Mouse (Mus musculus) hindbrain, embryonic 16.5 days (tissue): ENCODE measurements around the gene Hoxc13. TPM values are rescaled to one million over a fixed set of nuclear protein-coding genes. Genes with fewer than 3 reads are reported as not detected.

Experiments used
- ATAC-seq: fragments of 200-750 bp; cut with Nextera tagmentation; 2 replicates; pipeline ENCODE4 v1.8.0; 2017; ENCODE audit warnings: moderate TSS enrichment, moderate library complexity
- H3K27ac ChIP-seq: fragments of 300-500 bp; sonication (generic); 2 replicates; pipeline ENCODE4 v1.5.1; 2014; ENCODE audit warnings: low read depth, mild to moderate bottlenecking, control low read depth, low read length, moderate library complexity
- H3K27me3 ChIP-seq: fragments of 300-500 bp; sonication (generic); replicated peaks from 2 replicates; pipeline ENCODE4 v1.6.1; 2014; ENCODE audit warnings: low read length; ENCODE audit not compliant: control insufficient read depth, insufficient read depth
- H3K36me3 ChIP-seq: fragments of 300-500 bp; sonication (generic); 2 replicates; pipeline ENCODE4 v1.6.1; 2014; ENCODE audit warnings: mild to moderate bottlenecking, low read length, moderate library complexity, mixed read lengths; ENCODE audit not compliant: control insufficient read depth, insufficient read depth
- H3K4me1 ChIP-seq: fragments of 300-500 bp; sonication (generic); 2 replicates; pipeline ENCODE4 v1.6.1; 2014; ENCODE audit warnings: low read depth, low read length; ENCODE audit not compliant: control insufficient read depth, insufficient read depth
- H3K4me2 ChIP-seq: fragments of 300-500 bp; sonication (generic); 2 replicates; pipeline ENCODE4 v1.6.1; 2014; ENCODE audit warnings: mild to moderate bottlenecking, low read length, control low read depth, moderate library complexity
- H3K4me3 ChIP-seq: fragments of 300-500 bp; sonication (generic); 2 replicates; pipeline ENCODE4 v1.5.1; 2014; ENCODE audit warnings: mild to moderate bottlenecking, low read length, control low read depth, moderate library complexity
- H3K9ac ChIP-seq: fragments of 300-500 bp; sonication (generic); 2 replicates; pipeline ENCODE4 v1.6.1; 2014; ENCODE audit warnings: low read depth, mild to moderate bottlenecking, control low read depth, low read length, moderate library complexity
- H3K9me3 ChIP-seq: fragments of 300-500 bp; sonication (generic); 2 replicates; pipeline ENCODE4 v1.6.1; 2014; ENCODE audit warnings: mild to moderate bottlenecking, low read length, moderate library complexity; ENCODE audit not compliant: control insufficient read depth
- WGBS: fragments of 180-500 bp; shearing (Covaris S2); extraction: QIAGEN DNeasy Blood & Tissue Kit; methylation state at CpG from one replicate; pipeline ENCODE4 v1.1.7; 2014; 5-methylcytosine and 5-hydroxymethylcytosine counted together
- polyA plus RNA-seq: library from polyadenylated mRNA; unstranded; fragments of >200 nt; fragmentation: Nextera tagmentation; extraction: Ambion mirVana; gene quantifications from 2 replicates; pipeline ENCODE4 v1.2.1, GENCODE M21; 2015

Gene Hoxc13
- polyA plus RNA-seq, 1 experiment from 2014 or later: not detected

GRCm38 (mm10) chr15:102934897-102935296 is 14.0 kb downstream of the Hoxc13 start:
- Histone ChIP-seq H3K9me3 (no peaks in the 10 kb centered on the region), H3K36me3 (no peaks in the 10 kb centered on the region), H3K4me1 (no peaks in the 10 kb centered on the region), H3K9ac (no peak overlapping the region), H3K4me3 (no peak overlapping the region), H3K27ac (no peak overlapping the region), H3K27me3 (peaks cover 84% of the 10 kb centered on the region), H3K4me2 (no peak overlapping the region)
- no peak for ATAC-seq
- 0% methylated on average over 27 of the region's 27 CpGs for WGBS

GRCm38 (mm10) chr15:102936279-102936972 is 15.5 kb downstream of the Hoxc13 start, which contains the start of gene Hoxc12:
TSS of gene Hoxc12 (plus strand) at chr15:102936757.
- H3K4me2 ChIP-seq: no peak within 1 kb of the TSS
- no peak within 1 kb of the TSS for H3K9ac ChIP-seq
- ATAC-seq: no peak
- WGBS: under 1% methylated on average over 31 of the region's 31 CpGs
- H3K4me1 ChIP-seq: no peaks in the 10 kb centered on the region
- H3K27ac ChIP-seq: no peak within 1 kb of the TSS
- no peak within 1 kb of the TSS for H3K4me3 ChIP-seq
- H3K9me3 ChIP-seq: no peaks in the 10 kb centered on the region
- no peaks in the 10 kb centered on the region for H3K36me3 ChIP-seq
- H3K27me3 ChIP-seq: peaks cover 85% of the 10 kb centered on the region

GRCm38 (mm10) chr15:102937036-102937666 is 16.2 kb downstream of the Hoxc13 start:
- H3K9ac ChIP-seq: no peak overlapping the region
- H3K27me3 ChIP-seq: peaks cover 83% of the 10 kb centered on the region
- no peak overlapping the region for H3K27ac ChIP-seq
- H3K36me3 ChIP-seq: no peaks in the 10 kb centered on the region
- under 1% methylated on average over 48 of the region's 50 CpGs for WGBS
- no peaks in the 10 kb centered on the region for H3K4me1 ChIP-seq
- no peaks in the 10 kb centered on the region for H3K9me3 ChIP-seq
- no peak for ATAC-seq
- H3K4me3 ChIP-seq: no peak overlapping the region
- H3K4me2 ChIP-seq: no peak overlapping the region

GRCm38 (mm10) chr15:102939256-102940155 is 18.6 kb downstream of the Hoxc13 start:
- Histone ChIP-seq H3K4me1 (peaks cover 3% of the 10 kb centered on the region; the same call in 1 of the 2 replicates), H3K36me3 (no peaks in the 10 kb centered on the region), H3K4me2 (no peak overlapping the region), H3K9ac (no peak overlapping the region), H3K27me3 (peaks cover 78% of the 10 kb centered on the region), H3K27ac (no peak overlapping the region), H3K9me3 (no peaks in the 10 kb centered on the region), H3K4me3 (no peak overlapping the region)
- no peak for ATAC-seq
- whole genome bisulfite sequencing: 2% methylated on average over 34 of the region's 34 CpGs

- WGBS: under 1% methylated on average over 42 of the region's 53 CpGs
- Histone ChIP-seq H3K27me3 (peaks cover 87% of the 10 kb centered on the region), H3K9ac (no peak overlapping the region), H3K4me1 (peaks cover 3% of the 10 kb centered on the region; the same call in 1 of the 2 replicates), H3K4me3 (peak overlapping the region; percentile 16), H3K36me3 (no peaks in the 10 kb centered on the region), H3K4me2 (peak overlapping the region; percentile 36), H3K27ac (no peak overlapping the region), H3K9me3 (no peaks in the 10 kb centered on the region)
- no peak for ATAC-seq
These were observed 22.0 kb downstream of the Hoxc13 start for GRCm38 (mm10) chr15:102942739-102943467.

- WGBS: 3% methylated on average over 5 of the region's 5 CpGs
- Histone ChIP-seq H3K27me3 (peaks cover 87% of the 10 kb centered on the region), H3K4me3 (no peak overlapping the region), H3K9ac (no peak overlapping the region), H3K36me3 (no peaks in the 10 kb centered on the region), H3K4me1 (peaks cover 3% of the 10 kb centered on the region; the same call in 1 of the 2 replicates), H3K27ac (no peak overlapping the region), H3K9me3 (no peaks in the 10 kb centered on the region), H3K4me2 (no peak overlapping the region)
- no peak for ATAC-seq
These were observed 22.5 kb downstream of the Hoxc13 start for GRCm38 (mm10) chr15:102943468-102943813.

GRCm38 (mm10) chr15:102945185-102946077 is 24.5 kb downstream of the Hoxc13 start:
- WGBS: 6% methylated on average over 22 of the region's 22 CpGs
- H3K4me3 ChIP-seq: no peak overlapping the region
- H3K4me1 ChIP-seq: peaks cover 3% of the 10 kb centered on the region; the same call in 1 of the 2 replicates
- no peaks in the 10 kb centered on the region for H3K36me3 ChIP-seq
- ATAC-seq: no peak
- no peaks in the 10 kb centered on the region for H3K9me3 ChIP-seq
- H3K27me3 ChIP-seq: peaks cover 84% of the 10 kb centered on the region
- no peak overlapping the region for H3K4me2 ChIP-seq
- H3K27ac ChIP-seq: no peak overlapping the region
- no peak overlapping the region for H3K9ac ChIP-seq

GRCm38 (mm10) chr15:102947276-102947675 is 26.4 kb downstream of the Hoxc13 start:
- Histone ChIP-seq H3K9me3 (no peaks in the 10 kb centered on the region), H3K36me3 (no peaks in the 10 kb centered on the region), H3K4me2 (no peak overlapping the region), H3K4me3 (no peak overlapping the region), H3K27me3 (peaks cover 85% of the 10 kb centered on the region), H3K9ac (no peak overlapping the region), H3K27ac (no peak overlapping the region), H3K4me1 (peaks cover 3% of the 10 kb centered on the region; the same call in 1 of the 2 replicates)
- WGBS: 2% methylated on average over 9 of the region's 9 CpGs
- ATAC-seq: no peak
